Mouse (Mus musculus): ENCODE data around the gene Galnt10. TPM values are rescaled to one million over a fixed set of nuclear protein-coding genes. Genes with fewer than 3 reads are reported as not detected.

Galnt10 gene
- total and polyA plus RNA-seq, 3 experiments: 0.07 to 0.85 TPM; not detected in 1

DNA sequence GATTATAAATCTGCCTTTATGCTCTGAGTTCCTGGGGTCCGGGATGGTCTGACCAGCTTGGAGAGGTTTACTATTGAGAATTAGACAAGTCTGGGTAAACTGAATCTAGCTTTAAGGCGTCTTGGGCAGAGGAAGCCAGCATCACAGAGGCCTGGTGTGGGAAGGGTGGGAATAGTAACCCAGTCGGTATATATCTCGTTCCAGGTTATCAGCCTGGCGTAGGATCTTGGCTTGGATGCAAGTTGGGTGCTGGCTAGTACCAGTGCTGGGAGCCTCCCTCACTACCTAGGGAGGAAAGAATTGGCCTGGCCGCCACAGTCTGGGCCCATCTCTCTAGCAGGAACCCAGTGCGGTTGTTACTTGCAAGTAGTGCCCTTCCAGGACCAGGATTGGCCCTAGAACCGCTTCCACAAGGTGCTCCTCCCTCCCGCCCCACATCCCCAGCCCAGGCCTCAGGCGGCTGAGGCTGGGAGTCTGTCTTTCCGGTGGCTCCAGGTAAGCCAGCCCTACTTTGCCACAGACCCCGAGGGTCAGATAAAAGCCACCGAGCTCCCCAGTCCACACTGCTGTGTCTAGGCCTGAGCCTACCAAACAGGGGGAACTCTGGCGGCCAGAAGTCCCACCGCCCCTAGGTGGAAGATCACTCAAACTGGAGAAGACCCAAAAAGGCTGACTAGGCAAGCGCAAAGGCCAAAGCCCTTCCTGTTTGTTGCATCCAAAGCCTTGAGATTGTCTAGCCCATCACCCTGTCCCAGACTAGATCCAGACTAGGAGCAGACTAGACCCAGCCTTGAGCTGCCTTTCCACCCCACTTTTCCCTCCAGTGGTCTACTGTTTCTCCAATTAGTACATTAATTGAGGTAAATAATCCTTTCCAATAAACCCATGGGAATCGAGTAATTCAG lies 184.9 kb downstream of the Galnt10 start:
- no peak for DNase-seq (ENCODE audit: extremely low read depth)
- no peaks in the 10 kb centered on the region for H3K79me2 ChIP-seq (replicated peaks; ENCODE audit: control insufficient read depth, extremely low read depth, insufficient read depth, poor library complexity, severe bottlenecking)
- H3K27ac ChIP-seq (ENCODE audit: insufficient read depth, low read depth): no peak overlapping the region
- peaks cover 83% of the 10 kb centered on the region for H3K27me3 ChIP-seq (replicated peaks)
- H3K9me3 ChIP-seq (replicated peaks; ENCODE audit: low read length): no peaks in the 10 kb centered on the region
- TF ChIP-seq MAZ (IDR thresholded peaks at IDR 0.05; ENCODE audit: low read depth, low read length): no peak
- no peak for TF ChIP-seq ZMIZ1 (IDR thresholded peaks at IDR 0.05; ENCODE audit: low read depth, low read length)
- TF ChIP-seq POLR2A (IDR thresholded peaks at IDR 0.05; ENCODE audit: low read depth, low read length): no peak
- TF ChIP-seq MAX (IDR thresholded peaks at IDR 0.05; ENCODE audit: low read length): no peak
- no peak for TF ChIP-seq TCF12 (IDR thresholded peaks at IDR 0.05; ENCODE audit: low read depth, low read length)
- no peak for TF ChIP-seq NRF1 (IDR thresholded peaks at IDR 0.05; ENCODE audit: low read depth, low read length)
- TF ChIP-seq ETS1 (conservative IDR thresholded peaks at IDR 0.05; ENCODE audit: low read depth, low read length): no peak
- TF ChIP-seq CHD2 (IDR thresholded peaks at IDR 0.05; ENCODE audit: low read length): no peak
- TF ChIP-seq SIN3A (IDR thresholded peaks at IDR 0.05; ENCODE audit: low read length): no peak
- no peak for TF ChIP-seq MEF2A (IDR thresholded peaks at IDR 0.05; ENCODE audit: borderline replicate concordance, low read depth, low read length)
- no peak for TF ChIP-seq ZC3H11A (IDR thresholded peaks at IDR 0.05; ENCODE audit: low read depth, low read length)
- no peak for TF ChIP-seq ELF1 (IDR thresholded peaks at IDR 0.05; ENCODE audit: low read depth, low read length)
- in situ Hi-C loops (cut with MboI; ENCODE audit: low pct_ligation_motif_present, low pct_unique_long_range_greater_than_20kb, low sequenced_read_pairs): no loop called here
- no peaks in the 10 kb centered on the region for H3K4me1 ChIP-seq (ENCODE audit: control insufficient read depth in 1 of 2, insufficient read depth in 2 of 2)
- no peak overlapping the region for H3K9ac ChIP-seq (ENCODE audit: insufficient read depth, low read depth)
- no peaks in the 10 kb centered on the region for H3K36me3 ChIP-seq (replicated peaks in 1 of 2; ENCODE audit: control insufficient read depth in 1 of 2, insufficient read depth in 1 of 2, low read length in 1 of 2)
- no peak overlapping the region for H3K4me2 ChIP-seq (ENCODE audit: insufficient read depth, low read depth, poor library complexity, severe bottlenecking)
- dilution Hi-C loops (cut with MboI; ENCODE audit: extremely low pct_ligation_motif_present, extremely low pct_unique_long_range_greater_than_20kb, low sequenced_read_pairs): no loop called here
- no peak overlapping the region for H3K4me3 ChIP-seq (replicated peaks in 1 of 3; ENCODE audit: low read depth in 2 of 3, low read length in 2 of 3, poor library complexity in 1 of 3)

GRCm38 (mm10) chr11:57831281-57831781 lies 186.1 kb downstream of the Galnt10 start:
- TF ChIP-seq E2F4 (IDR thresholded peaks at IDR 0.05; ENCODE audit: insufficient replicate concordance, low read depth, low read length): no peak
- TF ChIP-seq ETS1 (conservative IDR thresholded peaks at IDR 0.05; ENCODE audit: low read depth, low read length): no peak
- Histone ChIP-seq H3K4me3 (replicated peaks in 1 of 3; ENCODE audit: low read depth in 2 of 3, low read length in 2 of 3, poor library complexity in 1 of 3) (no peak overlapping the region), H3K27ac (ENCODE audit: insufficient read depth, low read depth) (no peak overlapping the region), H3K36me3 (replicated peaks in 1 of 2; ENCODE audit: control insufficient read depth in 1 of 2, insufficient read depth in 1 of 2, low read length in 1 of 2) (no peaks in the 10 kb centered on the region), H3K79me2 (replicated peaks; ENCODE audit: control insufficient read depth, extremely low read depth, insufficient read depth, poor library complexity, severe bottlenecking) (no peaks in the 10 kb centered on the region), H3K9ac (ENCODE audit: insufficient read depth, low read depth) (no peak overlapping the region), H3K4me1 (ENCODE audit: control insufficient read depth in 1 of 2, insufficient read depth in 2 of 2) (no peaks in the 10 kb centered on the region), H3K27me3 (replicated peaks) (peaks cover 91% of the 10 kb centered on the region), H3K4me2 (ENCODE audit: insufficient read depth, low read depth, poor library complexity, severe bottlenecking) (no peak overlapping the region), H3K9me3 (replicated peaks; ENCODE audit: low read length) (no peaks in the 10 kb centered on the region)
- DNase-seq (ENCODE audit: extremely low read depth): no peak
- in situ Hi-C loops (cut with MboI; ENCODE audit: low pct_ligation_motif_present, low pct_unique_long_range_greater_than_20kb, low sequenced_read_pairs): no loop called here
- dilution Hi-C loops (cut with MboI; ENCODE audit: extremely low pct_ligation_motif_present, extremely low pct_unique_long_range_greater_than_20kb, low sequenced_read_pairs): no loop called here
